Mouse (Mus musculus): ENCODE measurements around the gene Slc25a17.
A peak's percentile ranks its signal among the peaks of the same experiment; 100 is the strongest.

- TF ChIP-seq MAFK (IDR thresholded peaks at IDR 0.05; ENCODE audit: insufficient read depth, low read depth, low read length) (no peak), ZNF384 (IDR thresholded peaks at IDR 0.05; ENCODE audit: low read depth, low read length) (peak; percentile 70; the same call in 1 of the 2 replicates), CHD2 (IDR thresholded peaks at IDR 0.05; ENCODE audit: low read depth, low read length) (no peak), HCFC1 (IDR thresholded peaks at IDR 0.05; ENCODE audit: borderline replicate concordance, insufficient read depth, low read length) (no peak)
Observed at GRCm38 (mm10) chr15:81398189-81398588, 37.6 kb upstream of the Slc25a17 start.

Measured in ES-E14 (cell line).